Mouse (Mus musculus): ENCODE results near the gene Lamb1.

Lamb1 gene

GRCm38 (mm10) chr12:31256121-31256903 is 8.7 kb upstream of the Lamb1 start:
- no peak for DNase-seq

- DNase-seq, result no peak
Observed at GRCm38 (mm10) chr12:31261882-31262281, 3.2 kb upstream of the Lamb1 start.

GRCm38 (mm10) chr12:31263921-31264320 is 1.1 kb upstream of the Lamb1 start:
- no peak for DNase-seq

GRCm38 (mm10) chr12:31265722-31266431 is 843 bp downstream of the Lamb1 start:
- DNase-seq, result no peak

DNA sequence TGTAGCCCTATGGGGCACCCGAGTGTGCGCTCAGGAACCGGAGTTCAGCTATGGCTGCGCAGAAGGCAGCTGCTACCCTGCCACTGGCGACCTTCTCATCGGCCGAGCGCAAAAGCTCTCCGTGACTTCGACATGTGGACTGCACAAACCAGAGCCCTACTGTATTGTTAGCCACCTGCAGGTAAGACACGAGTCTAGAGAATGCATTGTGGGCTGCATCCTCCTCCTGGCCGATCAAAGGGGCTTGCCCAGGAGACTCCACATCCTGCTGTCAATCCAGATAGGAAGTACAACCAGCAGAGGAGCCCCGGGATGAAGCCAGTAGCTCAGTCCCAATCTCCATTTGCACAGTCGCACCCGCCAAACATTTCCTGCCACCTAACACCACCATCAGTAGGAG is 1.7 kb downstream of the Lamb1 start:
- DNase-seq, result no peak

GRCm38 (mm10) chr12:31267363-31267762 is 2.3 kb downstream of the Lamb1 start:
- no peak for DNase-seq

- no peak for DNase-seq
Observed at GRCm38 (mm10) chr12:31268315-31268714, 3.3 kb downstream of the Lamb1 start.

DNA sequence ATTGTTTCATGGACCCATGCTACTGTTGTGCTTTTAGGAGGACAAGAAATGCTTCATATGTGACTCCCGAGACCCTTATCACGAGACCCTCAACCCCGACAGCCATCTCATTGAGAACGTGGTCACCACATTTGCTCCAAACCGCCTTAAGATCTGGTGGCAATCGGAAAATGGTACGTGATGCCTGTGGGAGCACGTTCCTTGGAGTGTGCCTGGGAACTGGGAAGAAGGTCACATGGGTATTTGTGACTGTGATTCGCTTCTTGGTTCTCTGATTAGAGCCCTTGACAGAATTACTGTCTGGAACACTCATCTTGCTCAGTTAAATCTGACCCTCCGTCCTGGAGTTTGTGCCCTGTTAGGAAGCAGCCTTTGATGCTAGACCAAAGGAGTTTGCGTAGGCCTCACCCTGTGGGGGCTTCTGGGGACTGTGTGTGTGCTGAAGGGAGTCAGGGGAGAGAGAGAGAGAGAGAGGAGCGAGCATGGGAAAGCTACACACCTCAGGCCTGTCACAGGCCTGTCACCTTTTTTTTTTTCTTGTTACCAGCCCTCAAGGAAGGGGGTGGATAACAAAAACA is 4.1 kb downstream of the Lamb1 start:
- no peak for DNase-seq

DNA sequence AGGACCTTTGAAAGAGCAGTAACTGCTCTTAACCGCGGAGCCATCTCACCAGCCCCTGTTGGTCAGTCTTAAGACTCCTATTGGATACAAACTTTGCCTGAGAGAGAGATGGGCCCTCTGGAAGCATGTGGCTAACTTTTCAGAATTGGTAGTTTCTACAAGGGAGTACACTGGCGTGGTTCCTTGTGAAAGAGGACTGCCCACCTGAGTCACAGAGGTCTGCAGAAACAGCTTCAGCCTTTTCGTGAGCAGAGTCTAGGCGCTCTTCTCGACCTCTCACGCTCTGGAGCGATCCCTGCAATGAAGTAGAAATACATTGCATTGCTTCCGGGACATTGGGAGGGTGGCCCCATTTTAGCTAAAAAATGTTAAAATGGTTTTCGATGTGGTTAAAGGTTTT is 5.3 kb downstream of the Lamb1 start:
- no peak for DNase-seq

GRCm38 (mm10) chr12:31270776-31271175 is 5.7 kb downstream of the Lamb1 start:
- no peak for DNase-seq

DNA sequence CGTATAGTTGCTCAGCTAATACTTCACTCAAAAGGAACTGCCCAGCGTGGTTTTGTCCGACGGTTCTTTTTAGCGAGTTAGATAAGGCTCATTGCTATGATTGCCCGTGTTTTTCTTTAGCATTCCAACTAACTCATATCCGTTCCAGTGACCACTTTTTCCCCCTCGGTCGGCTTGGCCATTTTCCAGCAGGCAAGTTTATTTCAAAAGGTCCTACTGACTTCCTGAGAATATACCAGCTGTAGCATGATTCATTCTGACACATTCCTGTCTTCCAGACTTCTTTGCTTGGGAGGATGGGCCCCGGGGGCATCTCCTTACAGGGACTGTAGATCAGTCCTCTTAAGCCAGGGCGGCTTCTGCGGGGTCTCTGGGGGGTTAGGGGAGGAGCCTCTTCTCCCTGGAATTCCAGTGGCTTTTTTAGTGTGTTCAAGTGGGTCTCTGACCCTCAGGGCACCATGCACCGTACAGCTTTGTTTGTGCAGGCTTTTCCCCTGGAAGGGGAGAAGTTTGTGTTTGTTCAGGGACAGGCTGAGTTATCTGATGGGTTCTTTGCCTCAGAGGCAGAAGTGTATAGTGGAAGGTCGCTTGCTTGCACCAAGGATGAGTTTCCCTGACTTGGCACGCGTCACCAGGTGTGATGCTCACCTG is 6.5 kb downstream of the Lamb1 start:
- no peak for DNase-seq

GRCm38 (mm10) chr12:31272012-31272735 is 7.1 kb downstream of the Lamb1 start:
- DNase-seq, result no peak

DNA sequence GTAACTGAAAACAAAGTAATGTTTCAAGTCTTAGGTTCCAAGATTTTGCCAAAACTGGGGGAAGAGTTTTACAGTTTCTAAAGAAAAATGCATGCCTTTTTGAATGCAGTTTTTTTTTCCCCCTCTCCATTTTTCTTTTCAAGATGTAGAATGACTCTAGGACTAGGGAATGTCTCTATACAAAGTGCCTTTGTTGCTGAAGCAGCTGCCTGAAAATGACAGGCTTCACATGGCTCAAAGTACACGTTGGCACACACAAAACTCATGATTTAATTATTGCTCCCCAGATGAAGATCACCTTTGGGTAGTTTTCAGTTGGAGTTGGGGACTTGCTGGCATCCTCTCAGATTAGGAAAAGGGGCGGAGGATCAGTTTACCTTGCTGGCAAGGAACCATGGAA is 7.8 kb downstream of the Lamb1 start:
- DNase-seq, result no peak

- DNase-seq, result no peak
Observed at GRCm38 (mm10) chr12:31273646-31274045, 8.6 kb downstream of the Lamb1 start.

DNA sequence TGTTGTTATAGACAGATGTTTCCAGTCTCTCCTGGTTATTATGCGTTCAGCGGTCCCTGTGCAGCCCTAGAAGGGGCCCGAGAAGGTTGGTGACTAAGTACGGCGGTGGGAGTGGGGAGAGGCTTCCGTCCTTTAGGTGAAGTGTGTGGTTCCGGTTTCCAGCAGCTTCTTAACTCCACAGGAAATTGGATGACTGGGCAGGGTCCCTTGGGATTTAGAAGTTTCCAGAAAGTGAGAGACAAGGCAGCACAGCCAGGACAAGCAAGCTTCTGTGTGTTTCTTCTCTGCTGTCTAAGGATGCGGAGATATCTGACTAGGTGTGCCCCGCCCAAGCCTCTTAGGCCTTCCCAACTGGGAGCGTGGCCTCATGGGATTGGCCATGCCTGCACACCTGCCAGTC is 10.4 kb downstream of the Lamb1 start:
- DNase-seq, result no peak

GRCm38 (mm10) chr12:31278270-31278669 is 13.2 kb downstream of the Lamb1 start:
- DNase-seq, result no peak

- DNase-seq, result no peak
Observed at GRCm38 (mm10) chr12:31280318-31280717, 15.3 kb downstream of the Lamb1 start.

DNA sequence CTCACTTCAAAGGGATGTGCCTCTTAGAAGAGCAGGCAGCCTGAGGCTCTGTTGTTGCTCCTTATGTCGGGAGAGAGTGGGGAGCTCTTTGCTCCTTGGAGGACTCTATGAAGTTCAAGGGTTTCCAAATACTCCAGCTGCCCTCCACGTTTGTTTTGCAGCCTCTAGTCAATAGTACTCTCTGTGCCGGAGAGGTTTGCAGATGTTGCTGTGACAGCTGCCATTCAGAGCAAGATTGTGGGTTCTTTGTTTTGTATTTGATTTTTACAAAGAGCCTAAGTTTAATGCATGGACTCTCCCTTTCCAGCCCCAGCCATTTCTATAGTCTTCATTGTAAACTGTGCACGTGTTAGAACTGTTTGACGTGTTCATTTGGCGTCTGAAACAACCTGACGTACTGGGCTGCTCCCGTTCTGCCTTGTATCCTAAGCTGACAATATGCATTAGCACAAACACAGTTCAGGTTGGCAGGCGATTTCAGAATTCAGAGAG is 16.1 kb downstream of the Lamb1 start:
- no peak for DNase-seq

GRCm38 (mm10) chr12:31282241-31282640 is 17.2 kb downstream of the Lamb1 start:
- no peak for DNase-seq

DNA sequence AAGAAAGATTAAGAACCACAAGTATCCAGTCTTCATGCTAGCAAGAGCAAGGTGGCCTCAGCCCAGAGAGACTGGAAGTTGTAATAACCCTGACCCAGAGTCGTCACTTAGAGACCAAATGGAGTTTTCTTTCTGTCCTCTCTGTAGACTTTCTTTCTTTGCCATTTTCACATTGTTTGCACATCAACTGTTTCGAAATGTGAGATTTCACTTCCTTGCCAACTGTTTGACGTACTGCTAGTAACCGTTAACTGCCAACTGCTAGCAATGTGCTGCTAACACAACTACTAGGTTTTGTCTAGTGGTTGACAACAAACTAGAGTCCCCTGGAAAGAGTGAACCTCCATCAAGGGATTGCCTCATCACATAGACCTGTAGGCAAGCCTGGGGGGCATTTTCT is 18.1 kb downstream of the Lamb1 start:
- DNase-seq, result no peak

- no peak for DNase-seq
Observed at GRCm38 (mm10) chr12:31283617-31284136, 18.6 kb downstream of the Lamb1 start.

GRCm38 (mm10) chr12:31289046-31289445 is 24.0 kb downstream of the Lamb1 start:
- DNase-seq, result no peak
